Comparison of ENCODE assay signal across 17 mouse cellular contexts in the genomic region with DNA sequence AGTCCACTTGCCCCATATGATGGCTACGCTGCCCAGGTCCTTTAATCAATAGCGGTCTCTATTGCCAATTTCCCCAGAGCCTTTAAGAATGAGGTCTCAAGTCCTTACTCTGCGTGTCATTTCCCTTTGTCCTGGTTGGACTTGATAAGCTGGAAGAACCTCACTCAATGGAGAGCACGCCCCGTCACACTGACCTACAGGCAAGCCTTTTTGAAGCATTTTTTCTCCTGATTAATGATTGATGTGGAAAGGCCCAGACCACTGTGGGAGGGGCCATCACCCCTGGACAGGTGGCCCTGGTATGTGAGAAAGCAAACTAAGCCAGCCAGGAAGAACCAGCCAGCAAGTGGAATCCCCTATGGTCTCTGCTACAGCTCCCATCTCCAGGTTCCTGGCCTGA.
A peak's percentile ranks its signal among the peaks of the same experiment; 100 is the strongest.
DNase-seq lines count a peak whose midpoint lies in the region; ATAC-seq and TF ChIP-seq lines count a peak whose summit lies in the region.
"Had no signal": no experiment of that assay in that cellular context is flagged by ENCODE, and none has a peak within 500 bp of the region (broad histone marks: within the 10 kb centered on the region; RNA-seq: fewer than 3 reads in every experiment).

No protein-coding gene starts in this region.

- ATAC-seq in intestine, postnatal 0 days, result peak; percentile 91
- ATAC-seq in kidney, embryonic 16.5 days (ENCODE audit: low FRiP score, low TSS enrichment), result peak; percentile 77
- ATAC-seq in liver, embryonic 11.5 days (replicated peaks; ENCODE audit: low FRiP score), result peak; percentile 74
- peak; percentile 76 for ATAC-seq in stomach, embryonic 15.5 days (ENCODE audit: insufficient read depth, low FRiP score, low read depth)
- ATAC-seq: inflammation-experienced regulatory T-cells, adult 6 months had no signal

- no peak overlapping the region for H3K9ac ChIP-seq in intestine, postnatal 0 days (ENCODE audit: low read depth, low read length)
- no peak overlapping the region for H3K9ac ChIP-seq in kidney, embryonic 16.5 days (replicated peaks; ENCODE audit: low read length)
- H3K9ac ChIP-seq in liver, embryonic 11.5 days (ENCODE audit: low read depth, low read length), result no peak overlapping the region
- H3K9ac ChIP-seq in stomach, embryonic 15.5 days, result no peak overlapping the region
- H3K9ac ChIP-seq: embryonic facial prominence, embryonic 12.5 days; lung, embryonic 14.5 days; neural tube, embryonic 12.5 days had no signal

- 0 out of 2 replicates have a peak, but pooled peaks cover 6% of the 10 kb centered on the region for H3K4me1 ChIP-seq in intestine, postnatal 0 days (replicated peaks; ENCODE audit: control insufficient read depth, insufficient read depth, low read length)
- 0 out of 2 replicates have a peak, but pooled peaks cover 9% of the 10 kb centered on the region for H3K4me1 ChIP-seq in kidney, embryonic 16.5 days (ENCODE audit: insufficient read depth, low read length)
- peaks cover 13% of the 10 kb centered on the region for H3K4me1 ChIP-seq in liver, embryonic 11.5 days (replicated peaks; ENCODE audit: control insufficient read depth, insufficient read depth, low read length)
- peaks cover 6% of the 10 kb centered on the region; the same call in 1 of the 2 replicates for H3K4me1 ChIP-seq in stomach, embryonic 15.5 days
- H3K4me1 ChIP-seq: embryonic facial prominence, embryonic 12.5 days; neural tube, embryonic 12.5 days had no signal

- H3K4me2 ChIP-seq in intestine, postnatal 0 days (replicated peaks; ENCODE audit: low read depth), result peak overlapping the region; percentile 9; the same call in 1 of the 2 replicates
- no peak overlapping the region for H3K4me2 ChIP-seq in kidney, embryonic 16.5 days (replicated peaks; ENCODE audit: low read depth, low read length)
- H3K4me2 ChIP-seq in liver, embryonic 11.5 days, result no peak overlapping the region
- H3K4me2 ChIP-seq in stomach, embryonic 15.5 days, result no peak overlapping the region
- H3K4me2 ChIP-seq: embryonic facial prominence, embryonic 12.5 days; lung, embryonic 14.5 days; neural tube, embryonic 12.5 days had no signal

- WGBS in intestine, postnatal 0 days, result 45% methylated on average over 5 of the region's 5 CpGs
- 69% methylated on average over 5 of the region's 5 CpGs for WGBS in kidney, embryonic 16.5 days
- 61% methylated on average over 5 of the region's 5 CpGs for WGBS in liver, embryonic 11.5 days
- WGBS in stomach, embryonic 15.5 days, result 63% methylated on average over 5 of the region's 5 CpGs

- no peaks in the 10 kb centered on the region for H3K27me3 ChIP-seq in intestine, postnatal 0 days (replicated peaks; ENCODE audit: control insufficient read depth, insufficient read depth, low read length)
- H3K27me3 ChIP-seq in kidney, embryonic 16.5 days (ENCODE audit: insufficient read depth, low read length), result no peaks in the 10 kb centered on the region
- H3K27me3 ChIP-seq in liver, embryonic 11.5 days (replicated peaks; ENCODE audit: control insufficient read depth, insufficient read depth, low read length), result no peaks in the 10 kb centered on the region
- no peaks in the 10 kb centered on the region for H3K27me3 ChIP-seq in stomach, embryonic 15.5 days (replicated peaks)
- H3K27me3 ChIP-seq: embryonic facial prominence, embryonic 12.5 days; neural tube, embryonic 12.5 days had no signal

- no peak overlapping the region for H3K4me3 ChIP-seq in intestine, postnatal 0 days (ENCODE audit: low read depth, low read length)
- H3K4me3 ChIP-seq in kidney, embryonic 16.5 days (ENCODE audit: low read length), result no peak overlapping the region
- no peak overlapping the region for H3K4me3 ChIP-seq in liver, embryonic 11.5 days (ENCODE audit: low read depth, low read length)
- H3K4me3 ChIP-seq in stomach, embryonic 15.5 days (replicated peaks), result no peak overlapping the region
- H3K4me3 ChIP-seq: embryonic facial prominence, embryonic 12.5 days; heart, adult 2 months; neural tube, embryonic 12.5 days had no signal

- peaks cover 73% of the 10 kb centered on the region for H3K36me3 ChIP-seq in intestine, postnatal 0 days (ENCODE audit: control insufficient read depth, insufficient read depth)
- H3K36me3 ChIP-seq in kidney, embryonic 16.5 days (ENCODE audit: insufficient read depth, low read length), result peaks cover 47% of the 10 kb centered on the region
- peaks cover 16% of the 10 kb centered on the region for H3K36me3 ChIP-seq in liver, embryonic 11.5 days (ENCODE audit: control insufficient read depth, insufficient read depth, low read length)
- peaks cover 29% of the 10 kb centered on the region; the same call in 1 of the 2 replicates for H3K36me3 ChIP-seq in stomach, embryonic 15.5 days

- H3K27ac ChIP-seq in intestine, postnatal 0 days (ENCODE audit: low read depth, low read length), result peak overlapping the region; percentile 83
- H3K27ac ChIP-seq in kidney, embryonic 16.5 days (ENCODE audit: low read length), result no peak overlapping the region; the same call in 1 of the 2 replicates
- peak overlapping the region; percentile 48 for H3K27ac ChIP-seq in liver, embryonic 11.5 days (ENCODE audit: low read depth, low read length)
- peak overlapping the region; percentile 57; the same call in 1 of the 2 replicates for H3K27ac ChIP-seq in stomach, embryonic 15.5 days
- H3K27ac ChIP-seq: embryonic facial prominence, embryonic 12.5 days; heart, adult 2 months; macrophage; neural tube, embryonic 12.5 days had no signal

- no peaks in the 10 kb centered on the region for H3K9me3 ChIP-seq in intestine, postnatal 0 days (ENCODE audit: control insufficient read depth)
- H3K9me3 ChIP-seq in kidney, embryonic 16.5 days (ENCODE audit: low read length), result no peaks in the 10 kb centered on the region
- H3K9me3 ChIP-seq in liver, embryonic 11.5 days (ENCODE audit: control insufficient read depth, low read length), result no peaks in the 10 kb centered on the region
- H3K9me3 ChIP-seq in stomach, embryonic 15.5 days, result no peaks in the 10 kb centered on the region
- H3K9me3 ChIP-seq: embryonic facial prominence, embryonic 12.5 days; neural tube, embryonic 12.5 days had no signal

- DNase-seq in liver, embryonic 11.5 days (ENCODE audit: low spot score), result no peak
- no peak for DNase-seq in Muller cell, postnatal 12 days (ENCODE audit: inconsistent ontology term)
- no peak for DNase-seq in layer of hippocampus, postnatal 10 days (ENCODE audit: low spot score in 2 of 2)
- DNase-seq in spleen, adult 18-20 months, result no peak
- no peak for DNase-seq in adrenal gland, postnatal 25 days
- DNase-seq: B cell, adult 2 months; cerebellum, adult 11-12 months; heart, adult 2 months; lung, embryonic 14.5 days; thymus, postnatal 25 days had no signal

- TF ChIP-seq CTCF in intestine, postnatal 0 days (IDR thresholded peaks at IDR 0.05; ENCODE audit: low read depth), result no peak
